Mouse (Mus musculus): Measurements from ENCODE around the gene Wipf3. TPM values are rescaled to one million over a fixed set of nuclear protein-coding genes. Genes with fewer than 3 reads are reported as not detected.

The Wipf3 gene
- total RNA-seq, 2 experiments from 2014 or later = 29.9 to 42.3 TPM

Other genes starting within 250 kb of the Wipf3 start
- 1 to 10 TPM; 2.2 to 3.1 TPM for gene Prr15, start 103.8 kb upstream of the Wipf3 start, total RNA-seq (2021)
- gene Scrn1, start 136.9 kb downstream of the Wipf3 start, total RNA-seq (2021) = 10 to 100 TPM in 1 of 2 experiments, 1 to 10 TPM in 1; 9.2 to 12.0 TPM
- gene Plekha8, start 165.5 kb downstream of the Wipf3 start, total RNA-seq (2021) = 10 to 100 TPM; 10.6 TPM
- 10 to 100 TPM in 1 of 2 experiments, 1 to 10 TPM in 1; 8.2 to 10.4 TPM for gene Fkbp14, start 167.7 kb downstream of the Wipf3 start, total RNA-seq (2021)

Measured in heart, postnatal 25 days (tissue).